Mouse (Mus musculus): Measurements from ENCODE around the gene Sv2b.

The Sv2b gene

DNA sequence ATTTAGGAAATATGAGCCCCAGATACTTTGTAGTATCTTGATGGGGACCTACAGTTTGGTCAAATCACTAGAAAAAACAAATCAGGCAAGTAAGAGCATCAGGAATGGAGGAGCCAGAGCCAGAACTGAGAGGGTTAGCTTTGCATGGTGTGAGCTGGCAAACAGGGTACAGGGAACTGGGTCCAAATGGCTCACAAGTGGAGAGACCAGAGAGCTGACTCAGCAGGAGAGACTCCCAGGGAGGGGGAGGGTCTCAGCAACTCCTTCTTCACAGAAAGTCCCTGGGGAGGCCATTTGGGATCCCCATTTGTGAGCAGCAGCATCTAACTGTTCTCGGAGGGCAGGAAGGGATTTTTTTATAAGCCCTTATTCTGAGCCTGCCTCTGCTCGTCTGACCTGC is 18.5 kb downstream of the Sv2b start:
- DNase-seq: no peak

GRCm38 (mm10) chr7:75287237-75287636 is 21.8 kb downstream of the Sv2b start:
- DNase-seq: peak; percentile 30

GRCm38 (mm10) chr7:75282951-75283350 is 26.1 kb downstream of the Sv2b start:
- DNase-seq: no peak

- DNase-seq: no peak
These were observed 26.9 kb downstream of the Sv2b start for GRCm38 (mm10) chr7:75282080-75282650.

- DNase-seq: no peak
These were observed 28.0 kb downstream of the Sv2b start for GRCm38 (mm10) chr7:75281106-75281505.

GRCm38 (mm10) chr7:75277847-75278246 is 31.2 kb downstream of the Sv2b start:
- DNase-seq: no peak

DNA sequence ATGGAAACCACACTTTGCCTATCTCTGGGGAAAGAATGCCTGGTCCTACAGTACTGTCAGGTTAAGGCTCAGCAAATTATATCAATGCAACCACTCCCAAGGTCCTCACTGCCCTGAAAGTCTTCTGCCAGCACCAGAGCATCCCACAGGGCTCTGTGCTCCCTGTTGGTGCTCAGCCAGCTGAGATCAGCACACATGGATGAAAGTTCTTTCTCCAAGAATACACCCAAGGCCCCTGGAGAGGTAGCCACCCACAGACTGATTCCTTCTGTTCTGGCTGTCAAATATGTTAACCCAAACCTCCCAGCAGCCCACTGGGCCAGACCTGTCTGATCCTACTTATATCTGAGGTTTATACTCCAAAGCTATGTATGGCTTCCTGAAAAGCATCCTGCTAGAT is 32.3 kb downstream of the Sv2b start:
- DNase-seq: no peak

DNA sequence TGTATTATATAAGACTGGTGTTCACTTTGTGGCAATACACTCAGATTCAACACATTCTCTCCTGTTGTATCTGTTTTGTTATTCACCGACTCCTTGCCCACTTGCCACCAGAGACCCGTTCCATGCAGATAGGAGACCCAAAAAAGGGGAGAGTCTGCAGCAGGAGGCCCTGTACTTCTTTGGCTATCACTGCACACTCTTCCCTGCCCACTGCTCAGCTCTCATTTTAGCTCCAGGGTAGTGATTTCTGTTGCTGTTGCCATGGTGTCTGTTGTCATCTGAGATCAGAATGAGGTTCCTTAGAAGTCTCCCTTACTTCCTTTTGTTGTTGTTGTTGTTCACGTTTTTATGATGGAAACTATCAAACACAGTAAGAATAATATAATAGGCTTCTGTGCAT is 34.5 kb downstream of the Sv2b start:
- DNase-seq: no peak

DNA sequence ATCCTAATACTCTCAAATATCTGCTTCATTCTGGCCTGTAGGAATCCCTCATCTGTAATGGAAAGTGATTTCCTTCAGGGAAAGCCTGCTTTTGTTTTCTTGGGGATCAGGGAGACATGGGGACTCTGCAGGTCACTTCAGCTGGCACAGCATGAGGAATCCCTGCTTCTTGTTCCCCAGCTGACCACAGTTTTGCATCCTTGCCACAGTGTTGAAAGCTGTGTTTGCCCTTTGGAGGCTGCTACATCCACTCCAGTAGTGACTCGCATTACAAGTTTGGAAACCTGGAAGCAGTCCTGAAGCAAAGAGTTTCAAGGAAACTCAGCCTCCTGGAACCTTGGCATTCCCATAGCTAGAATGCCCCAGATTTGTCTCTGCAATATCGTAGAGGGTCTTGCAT is 35.4 kb downstream of the Sv2b start:
- no peak for DNase-seq

DNA sequence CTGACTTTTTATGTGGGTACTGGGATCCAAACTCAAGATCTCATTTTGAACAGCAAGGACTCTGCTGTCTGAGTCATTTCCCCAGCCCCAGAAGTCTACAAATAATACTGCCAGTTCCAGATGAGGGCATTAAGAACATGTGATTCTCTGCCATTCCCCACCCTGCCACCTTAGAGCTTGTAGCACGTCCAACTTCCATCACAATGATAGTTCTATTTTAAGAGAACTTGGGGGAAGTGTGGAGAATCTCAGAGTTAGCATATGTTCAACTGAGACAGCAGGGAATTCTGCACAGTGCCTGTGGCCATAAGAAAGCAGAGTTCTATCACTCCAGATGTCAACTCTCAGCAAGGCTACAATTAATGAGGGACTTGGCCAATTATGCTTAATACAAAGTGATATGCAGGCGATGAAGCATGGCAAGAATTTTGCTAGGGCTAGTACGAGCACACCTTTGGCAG is 37.1 kb downstream of the Sv2b start:
- no peak for DNase-seq

- DNase-seq: no peak
These were observed 37.8 kb downstream of the Sv2b start for GRCm38 (mm10) chr7:75271306-75271705.

GRCm38 (mm10) chr7:75267236-75267635 is 41.8 kb downstream of the Sv2b start:
- no peak for DNase-seq

GRCm38 (mm10) chr7:75265241-75265640 is 43.8 kb downstream of the Sv2b start:
- no peak for DNase-seq

DNA sequence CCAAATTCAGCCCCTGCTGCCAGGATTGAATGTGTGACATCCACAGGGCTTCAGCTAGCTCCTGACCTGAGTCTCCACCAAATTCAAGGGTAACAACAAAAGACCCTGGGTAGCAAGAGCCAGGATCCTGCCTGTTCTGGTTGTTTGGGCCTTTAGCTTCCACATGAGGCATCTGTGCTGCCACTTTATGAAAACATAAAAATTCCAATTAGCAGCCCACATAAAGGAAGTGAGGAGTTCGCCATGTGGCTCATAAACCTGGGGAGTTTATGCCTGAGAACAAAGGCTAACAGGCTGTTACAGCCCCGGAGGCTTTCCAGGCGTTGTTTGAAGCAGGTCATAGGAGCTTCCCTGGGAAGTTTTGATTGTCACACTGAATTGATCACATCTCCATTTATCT is 49.1 kb downstream of the Sv2b start:
- no peak for DNase-seq

- DNase-seq: no peak
These were observed 55.3 kb downstream of the Sv2b start for GRCm38 (mm10) chr7:75253611-75254250.

- DNase-seq: no peak
These were observed 68.1 kb downstream of the Sv2b start for GRCm38 (mm10) chr7:75240754-75241507.

GRCm38 (mm10) chr7:75236386-75236785 is 72.7 kb downstream of the Sv2b start:
- DNase-seq: no peak

- DNase-seq: no peak
These were observed 84.9 kb downstream of the Sv2b start for GRCm38 (mm10) chr7:75224206-75224605.

DNA sequence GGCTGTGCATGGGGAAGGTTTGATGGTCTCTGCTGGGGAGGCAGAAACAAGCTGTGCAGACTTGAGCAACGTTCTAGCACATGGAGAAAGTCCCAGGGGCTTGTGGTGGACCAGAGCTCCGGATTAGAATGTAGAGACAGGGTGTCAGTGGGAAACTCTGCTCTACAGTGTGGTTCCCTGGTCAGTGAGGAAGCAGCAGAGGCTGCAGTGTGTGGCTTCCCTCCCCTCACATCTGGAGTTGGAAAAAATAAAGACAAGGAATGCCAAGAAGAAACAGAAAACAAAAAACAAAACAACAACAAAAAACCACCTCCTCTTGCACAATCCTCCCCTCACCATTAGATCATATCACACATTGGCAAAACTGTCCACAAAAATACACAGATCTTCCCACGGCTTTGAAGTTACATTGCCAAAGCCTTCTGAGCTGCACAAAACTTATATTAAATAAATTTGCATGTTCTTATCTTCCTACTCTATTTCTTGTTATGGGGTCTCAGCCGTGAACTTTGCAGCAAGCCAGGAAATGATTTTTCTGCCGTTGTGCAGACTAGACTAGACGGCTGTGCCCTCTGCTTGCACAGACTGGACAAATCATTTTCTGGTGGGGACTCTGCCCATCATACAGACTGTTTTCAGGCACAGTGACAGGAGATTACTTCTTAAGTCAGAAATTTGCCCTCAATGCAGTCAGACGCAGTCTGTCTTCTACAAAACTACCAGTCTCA is 86.2 kb downstream of the Sv2b start:
- no peak for DNase-seq

GRCm38 (mm10) chr7:75220786-75221185 is 88.3 kb downstream of the Sv2b start:
- no peak for DNase-seq

GRCm38 (mm10) chr7:75220296-75220695 is 88.8 kb downstream of the Sv2b start:
- DNase-seq: no peak

GRCm38 (mm10) chr7:75216180-75216579 is 92.9 kb downstream of the Sv2b start:
- DNase-seq: no peak

DNA sequence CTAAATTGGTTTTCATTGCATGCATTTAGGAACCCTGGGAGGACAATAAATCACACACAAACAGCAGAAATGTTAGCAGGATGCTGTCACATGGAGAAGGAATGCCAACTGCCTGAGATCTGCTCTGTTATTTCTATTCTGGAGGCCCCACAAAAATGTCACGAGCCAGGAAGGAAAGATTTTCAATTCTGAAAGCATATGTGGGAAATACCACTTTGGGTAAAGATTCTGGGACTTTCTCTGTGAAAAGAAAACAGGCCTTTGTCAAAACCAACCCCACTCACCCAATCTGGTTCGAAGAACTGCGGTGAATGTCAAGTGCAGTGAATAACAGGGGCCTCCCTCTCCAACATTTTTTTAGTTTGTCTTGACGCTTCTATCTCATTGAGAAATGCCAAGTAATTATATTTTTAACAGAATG is 99.8 kb downstream of the Sv2b start:
- no peak for DNase-seq
